Mouse (Mus musculus) WW6 (cell line): ENCODE measurements at regions not wholly inside any gene's neighbourhood (a gene's known extent, or its start where the extent isn't known, plus 50 kb on each side); places are given as distances from the start of the nearest gene placed in this dataset.

Source experiments
- DNase-seq: peaks from one replicate; pipeline ENCODE4 v3.0.0-alpha.2; 2013; ENCODE audit warnings: low read depth, low spot score

DNA sequence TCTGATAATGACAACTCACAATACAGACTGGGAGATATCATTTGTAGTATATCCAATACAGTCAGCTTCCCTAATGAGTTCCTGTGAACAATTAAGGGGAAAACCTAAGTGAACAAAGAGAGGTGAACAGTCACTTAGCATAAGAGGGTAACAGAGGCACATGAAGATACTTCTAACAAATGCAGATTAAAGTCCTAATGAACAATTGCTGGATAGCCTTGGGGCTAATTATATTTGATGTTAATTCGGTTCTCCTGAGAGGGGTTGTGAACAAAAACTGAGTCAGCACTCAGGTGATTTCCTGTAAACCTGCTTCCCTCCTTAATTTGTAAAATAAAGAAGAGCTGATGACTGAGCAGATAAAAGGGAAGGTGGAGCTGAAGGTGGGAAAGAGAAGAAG lies 1672.1 kb downstream of the 4930444P10Rik start:
- no peak for DNase-seq

DNA sequence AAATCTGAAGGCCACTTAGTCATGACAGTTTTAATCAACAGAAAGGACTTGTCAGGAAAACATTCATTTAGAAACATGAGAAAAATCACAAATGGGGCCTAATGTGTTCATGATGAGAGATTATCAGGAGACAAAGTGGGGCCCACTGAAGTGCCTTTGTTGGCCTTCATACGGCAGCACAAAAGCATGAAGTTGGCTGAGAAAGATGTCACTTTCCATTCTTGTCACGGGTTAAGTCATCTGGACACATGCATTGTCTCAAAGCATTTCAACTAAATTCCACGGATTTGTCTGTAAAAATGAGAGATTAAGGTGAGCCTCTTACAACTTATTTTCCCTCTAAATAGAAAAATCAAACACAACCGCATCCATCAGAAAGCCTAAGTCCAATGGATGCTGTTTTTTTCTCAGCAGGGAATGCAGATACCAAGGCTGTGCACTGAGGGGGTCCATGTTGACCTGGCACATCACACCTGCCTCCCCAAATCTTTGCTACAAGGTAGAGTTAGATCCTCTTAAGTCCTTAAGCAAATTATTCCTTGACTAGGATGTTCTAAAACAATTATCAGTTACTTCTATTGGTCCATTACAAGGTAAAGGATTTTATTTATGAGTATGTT lies 1679.2 kb downstream of the 4930444P10Rik start:
- no peak for DNase-seq

GRCm38 (mm10) chr1:14369957-14370833 lies 1722.9 kb downstream of the 4930444P10Rik start:
- DNase-seq: no peak

- DNase-seq: no peak
Observed at GRCm38 (mm10) chr1:14359998-14360640, 1733.0 kb downstream of the 4930444P10Rik start.
